Mouse (Mus musculus) ES-E14 (cell line): Measurements from ENCODE around the gene LTO1.

Experiments
- CHD2 ChIP-seq: IDR thresholded peaks from 2 replicates; pipeline ENCODE4 v1.6.1; 2014; ENCODE audit warnings: mild to moderate bottlenecking, low read depth, low read length, inconsistent platforms
- HCFC1 ChIP-seq: IDR thresholded peaks from 2 replicates; pipeline ENCODE4 v1.6.1; 2012; ENCODE audit warnings: low read length, inconsistent platforms, borderline replicate concordance; ENCODE audit not compliant: insufficient read depth
- ZNF384 ChIP-seq: IDR thresholded peaks from 2 replicates; pipeline ENCODE4 v1.6.1; 2012; ENCODE audit warnings: low read depth, low read length, inconsistent platforms

DNA sequence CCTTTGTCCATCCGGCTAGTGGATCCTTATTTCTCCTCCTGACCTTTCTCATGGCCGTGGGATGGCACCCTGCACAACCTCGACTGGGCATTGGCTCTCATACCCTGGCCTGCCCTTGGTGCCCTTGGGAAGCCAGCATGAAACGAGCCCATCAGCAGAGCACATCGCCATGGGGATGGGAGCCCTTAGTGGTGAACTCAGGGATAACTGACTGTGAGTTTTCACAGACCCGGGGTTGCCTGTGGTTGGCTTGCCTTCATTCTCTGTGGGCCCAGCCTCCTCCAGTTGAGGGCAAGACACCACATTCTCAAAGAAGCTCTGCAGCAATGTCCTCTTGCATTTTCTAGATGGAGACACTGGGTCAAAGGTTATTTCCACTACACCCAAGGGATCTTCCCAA lies 22.6 kb upstream of the LTO1 start:
- no peak for TF ChIP-seq HCFC1
- TF ChIP-seq CHD2: no peak
- no peak for TF ChIP-seq ZNF384
